Mouse (Mus musculus): ENCODE results near the gene Top3b.

DNA sequence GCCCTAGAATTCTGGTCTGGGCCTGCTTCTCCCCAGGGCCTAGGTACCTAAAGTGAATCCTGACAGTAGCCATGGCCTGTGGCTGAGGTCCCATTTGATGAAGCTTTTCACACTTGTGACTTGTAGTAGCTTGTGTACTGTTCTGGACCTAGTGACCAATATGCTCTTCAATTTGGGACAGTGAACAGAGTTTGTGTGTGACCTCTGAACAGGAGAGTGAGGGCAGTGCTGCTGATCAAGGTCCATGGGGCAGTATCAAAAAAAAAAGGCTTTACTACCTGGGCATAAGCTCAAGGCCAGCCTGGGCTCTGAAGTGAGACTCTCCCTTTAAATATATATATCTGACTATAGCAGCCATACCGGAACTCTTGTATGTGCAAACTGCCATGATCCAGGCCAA lies 17.8 kb downstream of the Top3b start:
- no peak for TF ChIP-seq TAL1 (IDR thresholded peaks at IDR 0.05; ENCODE audit: low read length)
- no peak for TF ChIP-seq GATA1 (IDR thresholded peaks at IDR 0.05; ENCODE audit: low read length)
